Comparison of ENCODE assay signal across 7 mouse cellular contexts in the genomic region with DNA sequence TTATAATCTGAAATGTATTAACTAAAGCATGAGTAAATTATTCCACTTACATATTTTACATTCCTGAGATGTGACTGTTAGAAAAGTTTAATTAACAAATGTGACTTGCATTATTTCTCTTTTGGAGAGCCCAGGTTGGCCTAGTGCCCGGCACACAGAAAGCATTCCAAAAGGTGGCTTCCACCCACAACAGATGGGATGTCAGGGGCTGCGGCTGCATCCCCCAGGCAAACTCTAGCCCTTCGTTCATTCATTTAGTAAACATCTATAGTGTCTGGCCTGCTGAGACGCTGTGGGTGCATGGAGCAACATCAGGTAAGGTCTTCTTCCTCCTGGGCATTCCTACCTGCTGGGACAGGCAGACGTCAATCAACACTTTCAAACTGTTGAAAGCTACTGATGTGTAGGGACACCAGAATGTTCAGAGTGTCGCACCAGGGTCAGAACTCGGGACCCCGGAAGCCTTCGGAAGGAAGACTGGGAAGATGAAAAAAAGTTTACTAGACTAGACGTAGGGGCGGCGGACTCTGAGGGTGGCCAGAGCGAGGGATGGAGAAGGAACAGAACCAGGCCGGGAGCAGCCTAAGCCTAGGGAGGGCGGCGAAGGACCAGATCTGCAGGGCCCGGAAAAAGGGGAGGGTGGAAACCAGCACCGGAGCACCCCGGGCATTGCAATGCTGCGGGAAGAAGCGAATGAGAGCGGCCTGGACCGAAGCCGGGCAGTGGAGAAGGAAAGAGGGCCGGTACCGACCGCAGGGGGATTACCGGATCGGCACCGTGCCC. TPM values are rescaled to one million over a fixed set of nuclear protein-coding genes. Genes with fewer than 3 reads are reported as not detected.
A peak's percentile ranks its signal among the peaks of the same experiment; 100 is the strongest.
DNase-seq lines count a peak whose midpoint lies in the region; ATAC-seq and TF ChIP-seq lines count a peak whose summit lies in the region.

No protein-coding gene starts in this region.

- no peak for TF ChIP-seq CTCF in thymus, adult 2 months (IDR thresholded peaks at IDR 0.05; ENCODE audit: borderline replicate concordance, control insufficient read depth, extremely low read depth, insufficient read depth, low read length, poor library complexity)

- H3K36me3 ChIP-seq in thymus, adult 2 months (ENCODE audit: control insufficient read depth, insufficient read depth, low read length) = no peaks in the 10 kb centered on the region
- no peaks in the 10 kb centered on the region for H3K36me3 ChIP-seq in embryonic facial prominence, embryonic 12.5 days
- H3K36me3 ChIP-seq in intestine, embryonic 16.5 days (ENCODE audit: control insufficient read depth, insufficient read depth, low read length) = no peaks in the 10 kb centered on the region
- H3K36me3 ChIP-seq in midbrain, embryonic 12.5 days = no peaks in the 10 kb centered on the region

- peaks cover 27% of the 10 kb centered on the region for H3K4me1 ChIP-seq in thymus, adult 2 months (replicated peaks; ENCODE audit: control insufficient read depth, insufficient read depth, low read length)
- peaks cover 38% of the 10 kb centered on the region for H3K4me1 ChIP-seq in embryonic facial prominence, embryonic 12.5 days
- peaks cover 48% of the 10 kb centered on the region for H3K4me1 ChIP-seq in intestine, embryonic 16.5 days (ENCODE audit: control insufficient read depth, insufficient read depth, low read length)
- peaks cover 56% of the 10 kb centered on the region for H3K4me1 ChIP-seq in midbrain, embryonic 12.5 days

- DNase-seq in thymus, adult 2 months = no peak
- no peak for DNase-seq in thymus, postnatal 14 days
- no peak for DNase-seq in thymus, postnatal 25 days

- H3K4me2 ChIP-seq in embryonic facial prominence, embryonic 12.5 days (replicated peaks) = peak overlapping the region; percentile 92
- H3K4me2 ChIP-seq in intestine, embryonic 16.5 days (ENCODE audit: low read depth, low read length) = peak overlapping the region; percentile 69
- H3K4me2 ChIP-seq in midbrain, embryonic 12.5 days (replicated peaks) = peak overlapping the region; percentile 82

- H3K27me3 ChIP-seq in thymus, adult 2 months (ENCODE audit: control insufficient read depth, insufficient read depth, low read length) = no peaks in the 10 kb centered on the region
- no peaks in the 10 kb centered on the region for H3K27me3 ChIP-seq in embryonic facial prominence, embryonic 12.5 days
- H3K27me3 ChIP-seq in intestine, embryonic 16.5 days (replicated peaks; ENCODE audit: control insufficient read depth, insufficient read depth, low read length) = no peaks in the 10 kb centered on the region
- peaks cover 35% of the 10 kb centered on the region for H3K27me3 ChIP-seq in midbrain, embryonic 12.5 days

- peak overlapping the region; percentile 90 for H3K9ac ChIP-seq in embryonic facial prominence, embryonic 12.5 days
- peak overlapping the region; percentile 93 for H3K9ac ChIP-seq in intestine, embryonic 16.5 days (ENCODE audit: low read depth, low read length)
- peak overlapping the region; percentile 81 for H3K9ac ChIP-seq in midbrain, embryonic 12.5 days (replicated peaks)

- WGBS in thymus, adult 2 months = 3% methylated on average over 30 of the region's 30 CpGs
- under 1% methylated on average over 24 of the region's 30 CpGs for WGBS in embryonic facial prominence, embryonic 12.5 days
- under 1% methylated on average over 30 of the region's 30 CpGs for WGBS in intestine, embryonic 16.5 days
- WGBS in midbrain, embryonic 12.5 days = 1% methylated on average over 30 of the region's 30 CpGs

- TF ChIP-seq POLR2A in thymus, adult 2 months (IDR thresholded peaks at IDR 0.05; ENCODE audit: control insufficient read depth, extremely low read depth, insufficient read depth, low read length, poor library complexity) = no peak

- peak; percentile 11; the same call in 1 of the 2 replicates for ATAC-seq in embryonic facial prominence, embryonic 12.5 days (ENCODE audit: insufficient number of reproducible peaks, insufficient read depth, low FRiP score, low TSS enrichment)
- peak; percentile 33 for ATAC-seq in intestine, embryonic 16.5 days
- peak; percentile 39 for ATAC-seq in midbrain, embryonic 12.5 days (ENCODE audit: low FRiP score, low read depth)
- ATAC-seq in megakaryocyte progenitor cell, adult 5-6 weeks (replicated peaks; ENCODE audit: poor library complexity) = no peak

- H3K9me3 ChIP-seq in embryonic facial prominence, embryonic 12.5 days = no peaks in the 10 kb centered on the region
- H3K9me3 ChIP-seq in intestine, embryonic 16.5 days (ENCODE audit: control insufficient read depth, low read length) = no peaks in the 10 kb centered on the region
- no peaks in the 10 kb centered on the region for H3K9me3 ChIP-seq in midbrain, embryonic 12.5 days

- H3K4me3 ChIP-seq in thymus, adult 2 months (ENCODE audit: control insufficient read depth, insufficient read depth, low read length) = peak overlapping the region; percentile 84
- H3K4me3 ChIP-seq in embryonic facial prominence, embryonic 12.5 days = peak overlapping the region; percentile 92
- H3K4me3 ChIP-seq in intestine, embryonic 16.5 days (ENCODE audit: low read length) = peak overlapping the region; percentile 89
- peak overlapping the region; percentile 84 for H3K4me3 ChIP-seq in midbrain, embryonic 12.5 days

- no peak overlapping the region for H3K27ac ChIP-seq in thymus, adult 2 months (ENCODE audit: control insufficient read depth, insufficient read depth, low read length)
- peak overlapping the region; percentile 69 for H3K27ac ChIP-seq in embryonic facial prominence, embryonic 12.5 days
- H3K27ac ChIP-seq in intestine, embryonic 16.5 days (ENCODE audit: low read length) = peak overlapping the region; percentile 64; the same call in 1 of the 2 replicates
- H3K27ac ChIP-seq in midbrain, embryonic 12.5 days (replicated peaks) = peak overlapping the region; percentile 47; the same call in 1 of the 2 replicates

RNA-seq across cellular contexts. Expression of gene Elmo2, which starts 0.6 kb away (rescaled TPM):
- polyA plus RNA-seq in thymus, adult 2 months (2012; rRNA removed) = 95.0 and 106 TPM in 2 replicates
- 91.7 TPM in 2 replicates for polyA plus RNA-seq in embryonic facial prominence, embryonic 12.5 days (2016; fragmentation: Nextera tagmentation; extraction: Ambion mirVana)
- 63.5 and 67.2 TPM in 2 replicates for polyA plus RNA-seq in intestine, embryonic 16.5 days (2015; fragmentation: Nextera tagmentation; extraction: Ambion mirVana)
- polyA plus RNA-seq in midbrain, embryonic 12.5 days (2016; fragmentation: Nextera tagmentation; extraction: Ambion mirVana) = 88.2 and 89.3 TPM in 2 replicates
- 45.9 and 49.3 TPM in 2 replicates for total RNA-seq in megakaryocyte progenitor cell, adult 5-6 weeks (2015)
- 30.6 and 32.2 TPM in 2 replicates for total RNA-seq in megakaryocyte progenitor cell, adult 5-6 weeks (2017)

RNA-seq across cellular contexts. Expression of gene Slc35c2, which starts 38.0 kb away (rescaled TPM):
- 78.7 and 82.3 TPM in 2 replicates for polyA plus RNA-seq in thymus, adult 2 months (2012; rRNA removed)
- 52.8 and 57.0 TPM in 2 replicates for polyA plus RNA-seq in embryonic facial prominence, embryonic 12.5 days (2016; fragmentation: Nextera tagmentation; extraction: Ambion mirVana)
- polyA plus RNA-seq in intestine, embryonic 16.5 days (2015; fragmentation: Nextera tagmentation; extraction: Ambion mirVana) = 135 and 154 TPM in 2 replicates
- polyA plus RNA-seq in midbrain, embryonic 12.5 days (2016; fragmentation: Nextera tagmentation; extraction: Ambion mirVana) = 61.6 and 67.1 TPM in 2 replicates
- total RNA-seq in megakaryocyte progenitor cell, adult 5-6 weeks (2015) = 45.9 and 57.3 TPM in 2 replicates
- total RNA-seq in megakaryocyte progenitor cell, adult 5-6 weeks (2017) = 64.5 and 76.7 TPM in 2 replicates

RNA-seq across cellular contexts. Expression of gene Zfp663, which starts 42.8 kb away (rescaled TPM):
- polyA plus RNA-seq in thymus, adult 2 months (2012; rRNA removed) = not detected in 2 replicates
- polyA plus RNA-seq in embryonic facial prominence, embryonic 12.5 days (2016; fragmentation: Nextera tagmentation; extraction: Ambion mirVana) = 2.6 and 2.9 TPM in 2 replicates
- polyA plus RNA-seq in intestine, embryonic 16.5 days (2015; fragmentation: Nextera tagmentation; extraction: Ambion mirVana) = 0.45 and 0.64 TPM in 2 replicates
- 7.6 and 9.2 TPM in 2 replicates for polyA plus RNA-seq in midbrain, embryonic 12.5 days (2016; fragmentation: Nextera tagmentation; extraction: Ambion mirVana)
- not detected in 2 replicates for total RNA-seq in megakaryocyte progenitor cell, adult 5-6 weeks (2015)
- total RNA-seq in megakaryocyte progenitor cell, adult 5-6 weeks (2017) = not detected in 2 replicates
